Mouse (Mus musculus) sigmoid colon, adult 10 weeks (tissue): Measurements from ENCODE around the gene Sohlh2. TPM values are rescaled to one million over a fixed set of nuclear protein-coding genes. Genes with fewer than 3 reads are reported as not detected.

ENCODE experiments used
- polyA plus RNA-seq: library from polyadenylated mRNA; stranded (reverse); fragments of 350-450 nt; fragmentation: Illumina TruSeq; extraction: RNeasy Lipid Tissue Mini Kit (QIAGEN cat#74804); gene quantifications from one replicate; pipeline ENCODE4 v1.2.3, GENCODE M21; 2014; ENCODE audit warnings: low read depth, low replicate concordance

Sohlh2 gene
- polyA plus RNA-seq = not detected

GRCm38 (mm10) chr3:55181766-55182165 lies at the start of gene Sohlh2:
Gene Sohlh2, plus strand, starts transcription at chr3:55182028.

GRCm38 (mm10) chr3:55137039-55137438 lies 44.8 kb upstream of the Sohlh2 start, which contains the start of gene Ccdc169:
Gene Ccdc169, plus strand, starts transcription at chr3:55137339.

GRCm38 (mm10) chr3:55241730-55242421 lies 60.0 kb downstream of the Sohlh2 start, which contains the start of gene Dclk1:
Gene Dclk1, plus strand, starts transcription at chr3:55242364.

Other genes with a start within 250 kb of the Sohlh2 start
- not detected for gene Ccna1, start 126.5 kb upstream of the Sohlh2 start, polyA plus RNA-seq
- 12.7 TPM for gene Spg20, start 69.9 kb upstream of the Sohlh2 start, polyA plus RNA-seq
- 0.44 TPM for gene Ccdc169, start 44.7 kb upstream of the Sohlh2 start, polyA plus RNA-seq
- gene Dclk1, start 60.3 kb downstream of the Sohlh2 start, polyA plus RNA-seq = 44.2 TPM